Mouse (Mus musculus): ENCODE measurements at regions not wholly inside any gene's neighbourhood (a gene's known extent, or its start where the extent isn't known, plus 50 kb on each side); places are given as distances from the start of the nearest gene placed in this dataset.

DNA sequence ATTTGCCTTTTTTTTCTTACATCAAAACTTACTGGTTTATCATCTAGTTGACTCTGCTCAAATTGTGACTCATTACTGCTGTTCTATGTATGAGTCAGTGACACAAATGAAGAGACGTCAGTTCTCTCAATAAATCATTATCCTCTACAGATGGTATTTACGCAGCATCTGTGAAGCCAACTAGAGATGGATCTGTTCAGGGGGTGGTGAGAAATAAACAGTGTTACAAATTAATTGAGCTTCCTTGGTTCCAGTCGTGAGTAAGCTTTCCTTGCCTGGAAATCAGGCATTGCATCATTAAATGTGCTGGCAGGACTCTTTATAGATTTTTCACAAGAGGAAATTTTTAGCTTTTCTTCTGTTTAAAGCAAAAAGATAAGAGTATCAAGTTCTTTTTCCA is 544.5 kb downstream of the H2afb1 start:
- DNase-seq (ENCODE audit: low spot score in 2 of 2): peak; percentile 27 to 30

All from left cerebral cortex, adult 9 months (tissue).